ENCODE assay signal across 20 mouse cellular contexts in the genomic region with DNA sequence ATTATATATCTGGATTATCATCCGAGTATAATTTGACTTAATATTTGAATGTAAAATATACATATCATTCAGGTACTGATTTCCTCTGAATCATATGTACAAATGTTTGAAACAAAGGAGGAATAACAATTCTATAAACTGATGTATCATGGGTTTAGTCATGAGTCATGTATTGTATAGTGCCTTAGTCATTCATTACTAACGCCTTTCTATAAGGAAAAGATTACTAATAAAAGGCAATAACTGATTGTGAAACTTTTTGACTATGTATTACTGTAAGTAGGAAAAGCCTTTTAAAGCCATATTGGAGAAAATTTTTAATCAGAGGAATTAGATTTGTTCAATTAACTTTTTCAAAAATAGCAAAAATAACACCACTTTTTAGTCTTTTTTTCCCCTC.
"Had no signal": no experiment of that assay in that cellular context is flagged by ENCODE, and none has a peak within 500 bp of the region (broad histone marks: within the 10 kb centered on the region; RNA-seq: fewer than 3 reads in every experiment).

No protein-coding gene starts in this region.

- H3K27me3 ChIP-seq: hindbrain, embryonic 13.5 days; kidney, embryonic 15.5 days; limb, embryonic 12.5 days; liver, embryonic 13.5 days; liver, embryonic 15.5 days had no signal

- ATAC-seq: hindbrain, embryonic 16.5 days; inflammation-experienced regulatory T-cells, adult 6 months; liver, postnatal 0 days had no signal

- H3K36me3 ChIP-seq: liver, embryonic 13.5 days had no signal

- H3K4me1 ChIP-seq: hindbrain, embryonic 13.5 days; kidney, embryonic 15.5 days; limb, embryonic 10.5 days; limb, embryonic 12.5 days; liver, embryonic 13.5 days; liver, embryonic 15.5 days had no signal

- DNase-seq: gastrocnemius, postnatal 14 days; gastrocnemius, postnatal 36 days; heart, adult 2 months; heart, postnatal 10 days; heart, postnatal 4 days; kidney, adult 11 months; liver; liver, embryonic 13.5 days; liver, postnatal 0 days had no signal

- H3K9ac ChIP-seq: hindbrain, embryonic 13.5 days; kidney, embryonic 15.5 days; limb, embryonic 12.5 days; liver, embryonic 13.5 days; liver, embryonic 15.5 days; liver, postnatal 0 days had no signal

- H3K4me2 ChIP-seq: heart, embryonic 11.5 days; hindbrain, embryonic 13.5 days; kidney, embryonic 15.5 days; limb, embryonic 12.5 days; liver, embryonic 11.5 days; liver, embryonic 13.5 days; liver, embryonic 15.5 days had no signal

- H3K4me3 ChIP-seq: heart, adult 2 months; hindbrain, embryonic 13.5 days; kidney, embryonic 15.5 days; left cerebral cortex, adult 2 months; limb, embryonic 10.5 days; limb, embryonic 12.5 days; liver, embryonic 13.5 days; liver, embryonic 15.5 days had no signal

- H3K27ac ChIP-seq: heart, adult 2 months; hindbrain, embryonic 13.5 days; kidney, embryonic 15.5 days; kidney, postnatal 0 days; left cerebral cortex, adult 2 months; limb, embryonic 10.5 days; limb, embryonic 12.5 days; liver, embryonic 13.5 days; liver, embryonic 15.5 days had no signal

- H3K9me3 ChIP-seq: hindbrain, embryonic 13.5 days; kidney, embryonic 15.5 days; limb, embryonic 10.5 days; limb, embryonic 12.5 days; liver, embryonic 13.5 days; liver, embryonic 15.5 days had no signal
